In the genomic region with DNA sequence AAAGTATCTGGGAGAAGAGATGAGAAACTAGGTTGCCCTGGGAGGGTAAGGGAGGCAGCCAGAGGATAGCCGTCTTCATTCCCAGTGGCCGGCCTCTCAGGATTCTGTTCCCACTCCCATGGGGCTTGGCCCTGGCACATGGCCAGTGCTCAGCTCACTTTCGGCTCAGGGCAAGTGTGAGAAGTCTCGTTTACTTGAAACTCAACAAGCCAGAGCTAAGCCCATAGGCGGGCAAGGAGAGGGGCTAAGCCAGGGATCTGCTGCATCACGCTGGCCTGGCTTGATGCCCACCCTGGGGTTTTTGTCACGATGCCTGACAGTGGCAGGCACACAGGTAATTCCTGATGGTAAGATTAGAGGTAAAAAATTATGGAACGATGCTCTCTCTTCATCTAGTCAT, we compare ENCODE assay signal across 8 mouse cellular contexts. TPM values are rescaled to one million over a fixed set of nuclear protein-coding genes. Genes with fewer than 3 reads are reported as not detected.
DNase-seq lines count a peak whose midpoint lies in the region.

No protein-coding gene starts in this region.

- intact Hi-C loops in left cerebral cortex, postnatal 25 days (cut with DNase I), result loop anchor here (5.0 kb wide), 2 partner anchors 75 to 105 kb away; a partner anchor contains a TSS

- peak; percentile 59 for DNase-seq in heart, postnatal 4 days
- DNase-seq in heart, adult 8-10 months (ENCODE audit: low spot score), result no peak
- peak; percentile 68 for DNase-seq in retina, postnatal 1 day
- no peak for DNase-seq in retina, embryonic 14.5 days (ENCODE audit: low spot score)
- peak; percentile 66 for DNase-seq in gastrocnemius, postnatal 10 days
- peak; percentile 18 for DNase-seq in ovary, postnatal 14 days (ENCODE audit: low spot score)
- DNase-seq in natural killer cell, adult 2 months (ENCODE audit: low spot score in 2 of 2), result no peak
- no peak for DNase-seq in left cerebral cortex, postnatal 25 days (ENCODE audit: low spot score in 2 of 2)

RNA-seq across cellular contexts. Expression of a gene that starts 8.4 kb away (rescaled TPM):
- total RNA-seq in heart, postnatal 4 days (2021), result 100 to 1,000 TPM; 253 to 256 TPM
- total RNA-seq in heart, adult 8-10 months (2022), result 100 to 1,000 TPM; 151 to 173 (median 164) TPM
- total RNA-seq in gastrocnemius, postnatal 10 days (2021), result 100 to 1,000 TPM; 215 to 237 TPM
- total RNA-seq in left cerebral cortex, postnatal 25 days (2021), result 10 to 100 TPM; 34.0 to 34.9 TPM

RNA-seq across cellular contexts. Expression of a gene that starts 18.0 kb away (rescaled TPM):
- 10 to 100 TPM; 17.8 to 18.5 TPM for total RNA-seq in heart, postnatal 4 days (2021)
- 1 to 10 TPM; 7.7 to 9.2 (median 8.2) TPM for total RNA-seq in heart, adult 8-10 months (2022)
- 10 to 100 TPM; 12.6 to 15.4 TPM for total RNA-seq in gastrocnemius, postnatal 10 days (2021)
- 10 to 100 TPM; 27.2 to 31.0 TPM for total RNA-seq in left cerebral cortex, postnatal 25 days (2021)

RNA-seq across cellular contexts. Expression of a gene that starts 37.8 kb away (rescaled TPM):
- 10 to 100 TPM; 20.9 to 21.6 TPM for total RNA-seq in heart, postnatal 4 days (2021)
- total RNA-seq in heart, adult 8-10 months (2022), result 10 to 100 TPM; 22.8 to 26.6 (median 23.5) TPM
- total RNA-seq in gastrocnemius, postnatal 10 days (2021), result 10 to 100 TPM; 19.1 to 22.4 TPM
- total RNA-seq in left cerebral cortex, postnatal 25 days (2021), result 10 to 100 TPM; 18.7 to 20.5 TPM

Comparison
In these comparisons a context has a peak if more than half of its experiments do, and no peak if none do; other contexts are left out.
1. DNase-seq: peak in heart, postnatal 4 days (single experiment), retina, postnatal 1 day (single experiment), gastrocnemius, postnatal 10 days (single experiment) and ovary, postnatal 14 days (single experiment); none in heart, adult 8-10 months (single experiment), retina, embryonic 14.5 days (single experiment), natural killer cell, adult 2 months (0 of 2) and left cerebral cortex, postnatal 25 days (0 of 2).
2. RNA of a gene that starts 8.4 kb away (total RNA-seq): 253 to 256 TPM in heart, postnatal 4 days, 215 to 237 TPM in gastrocnemius, postnatal 10 days and 151 to 173 TPM in heart, adult 8-10 months; 34.0 to 34.9 TPM in left cerebral cortex, postnatal 25 days; every median in the first group is over 4 times any median in the second.